Mouse (Mus musculus): Measurements from ENCODE around the gene Prss28.

GRCm38 (mm10) chr17:25272326-25272725 is 36.1 kb upstream of the Prss28 start:
- TF ChIP-seq CTCF (IDR thresholded peaks at IDR 0.05; ENCODE audit: low read depth, low read length) (no peak), POLR2A (IDR thresholded peaks at IDR 0.05; ENCODE audit: insufficient read depth, low read length) (no peak)
